Comparison of ENCODE assay signal across 25 mouse cellular contexts in genomic region chr3:157090051-157090450, GRCm38 (mm10).
"Had no signal": no experiment of that assay in that cellular context is flagged by ENCODE, and none has a peak within 500 bp of the region (broad histone marks: within the 10 kb centered on the region; RNA-seq: fewer than 3 reads in every experiment).

No protein-coding gene starts in this region.

- H3K27ac ChIP-seq: gastrocnemius, adult 2 months; hindbrain, embryonic 10.5 days; hindbrain, embryonic 12.5 days; hindbrain, embryonic 14.5 days; intestine, embryonic 15.5 days; kidney, embryonic 15.5 days; layer of hippocampus, adult 2 months; left cerebral cortex, adult 2 months; limb, embryonic 10.5 days; limb, embryonic 12.5 days had no signal

- H3K4me1 ChIP-seq: hindbrain, embryonic 10.5 days; hindbrain, embryonic 12.5 days; intestine, embryonic 15.5 days; limb, embryonic 10.5 days; limb, embryonic 12.5 days had no signal

- H3K4me2 ChIP-seq: heart, embryonic 11.5 days; hindbrain, embryonic 12.5 days; hindbrain, embryonic 14.5 days; intestine, embryonic 15.5 days; kidney, embryonic 15.5 days; limb, embryonic 12.5 days; liver, embryonic 11.5 days had no signal

- ATAC-seq: hindbrain, embryonic 16.5 days; inflammation-experienced regulatory T-cells, adult 6 months; intestine, embryonic 15.5 days; intestine, postnatal 0 days had no signal

- H3K27me3 ChIP-seq: hindbrain, embryonic 12.5 days; intestine, embryonic 15.5 days; kidney, embryonic 15.5 days; limb, embryonic 12.5 days had no signal

- H3K9ac ChIP-seq: hindbrain, embryonic 12.5 days; hindbrain, embryonic 14.5 days; intestine, embryonic 15.5 days; kidney, embryonic 15.5 days; limb, embryonic 12.5 days had no signal

- H3K9me3 ChIP-seq: hindbrain, embryonic 10.5 days; hindbrain, embryonic 12.5 days; intestine, embryonic 15.5 days; kidney, embryonic 15.5 days; limb, embryonic 10.5 days; limb, embryonic 12.5 days had no signal

- H3K36me3 ChIP-seq: hindbrain, embryonic 10.5 days; hindbrain, embryonic 12.5 days; intestine, embryonic 15.5 days; kidney, embryonic 15.5 days; limb, embryonic 10.5 days; limb, embryonic 12.5 days had no signal

- H3K4me3 ChIP-seq: gastrocnemius, adult 2 months; hindbrain, embryonic 10.5 days; hindbrain, embryonic 12.5 days; intestine, embryonic 15.5 days; kidney, embryonic 15.5 days; layer of hippocampus, adult 2 months; left cerebral cortex, adult 2 months; limb, embryonic 10.5 days; limb, embryonic 12.5 days had no signal

- DNase-seq: gastrocnemius, adult 2 months; gastrocnemius, postnatal 10 days; gastrocnemius, postnatal 25 days; heart, adult 18-20 months; heart, postnatal 10 days; heart, postnatal 4 days; kidney, adult 18-20 months; kidney, postnatal 10 days; kidney, postnatal 25 days; kidney, postnatal 4 days; liver had no signal
